Mouse (Mus musculus): ENCODE results near the gene Mcemp1. TPM values are rescaled to one million over a fixed set of nuclear protein-coding genes. Genes with fewer than 3 reads are reported as not detected.

Mcemp1 gene
- polyA plus RNA-seq, 1 experiment: 0.53 TPM

GRCm38 (mm10) chr8:3671980-3672491 is 6.5 kb downstream of the Mcemp1 start, which contains the start of gene Fcor:
Gene Fcor (minus strand): TSS chr8:3672362.
- no peaks in the 10 kb centered on the region for H3K27me3 ChIP-seq (replicated peaks; ENCODE audit: control insufficient read depth, insufficient read depth, low read length)
- whole genome bisulfite sequencing: under 1% methylated on average over 23 of the region's 23 CpGs
- H3K27ac ChIP-seq (ENCODE audit: insufficient read depth, low read depth, low read length): no peak within 1 kb of the TSS
- H3K4me3 ChIP-seq (ENCODE audit: insufficient read depth, low read depth, low read length): peak within 1 kb of the TSS; percentile 70
- TF ChIP-seq POLR2A (IDR thresholded peaks at IDR 0.05; ENCODE audit: low read depth, low read length) (no peak), CTCF (conservative IDR thresholded peaks at IDR 0.05; ENCODE audit: insufficient read depth, insufficient read length, low read depth, low read length) (peak; percentile 95)
- no peaks in the 10 kb centered on the region; the same call in 1 of the 2 replicates for H3K4me1 ChIP-seq (ENCODE audit: control insufficient read depth, insufficient read depth, low read length)
- peak; percentile 86 for DNase-seq
- no peaks in the 10 kb centered on the region for H3K36me3 ChIP-seq (ENCODE audit: control insufficient read depth, insufficient read depth, low read length)

DNA sequence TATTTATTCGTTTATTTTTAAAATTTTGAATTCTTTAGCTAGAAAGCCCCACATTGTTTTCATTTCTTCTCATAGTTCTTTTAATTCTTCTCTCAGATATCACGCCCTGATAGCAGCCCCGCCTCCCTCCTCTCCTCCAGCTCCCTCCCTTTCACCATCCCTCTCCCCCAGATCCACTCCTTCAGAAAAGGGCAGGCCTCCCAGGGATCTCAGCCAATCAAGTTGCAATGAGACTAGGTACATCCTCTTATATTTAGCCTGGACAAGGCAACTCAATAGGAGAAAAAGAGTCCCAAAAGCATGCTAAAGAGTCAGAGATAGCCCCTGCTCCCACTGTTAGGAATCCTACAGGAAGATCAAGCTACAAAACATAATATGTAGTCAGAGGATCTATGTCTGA is 9.1 kb downstream of the Mcemp1 start:
- H3K4me3 ChIP-seq (ENCODE audit: insufficient read depth, low read depth, low read length): no peak overlapping the region
- no peak overlapping the region for H3K27ac ChIP-seq (ENCODE audit: insufficient read depth, low read depth, low read length)
- WGBS: 68% methylated on average over 3 of the region's 3 CpGs
- no peak for TF ChIP-seq POLR2A (IDR thresholded peaks at IDR 0.05; ENCODE audit: low read depth, low read length)
- TF ChIP-seq CTCF (conservative IDR thresholded peaks at IDR 0.05; ENCODE audit: insufficient read depth, insufficient read length, low read depth, low read length): no peak
- H3K4me1 ChIP-seq (ENCODE audit: control insufficient read depth, insufficient read depth, low read length): peaks cover 4% of the 10 kb centered on the region; the same call in 1 of the 2 replicates
- no peaks in the 10 kb centered on the region for H3K36me3 ChIP-seq (ENCODE audit: control insufficient read depth, insufficient read depth, low read length)
- H3K27me3 ChIP-seq (replicated peaks; ENCODE audit: control insufficient read depth, insufficient read depth, low read length): no peaks in the 10 kb centered on the region
- DNase-seq: no peak

GRCm38 (mm10) chr8:3676131-3676992 is 10.8 kb downstream of the Mcemp1 start, which contains the start of gene Trappc5:
Gene Trappc5 (plus strand): TSS chr8:3676299.
- whole genome bisulfite sequencing: under 1% methylated on average over 61 of the region's 61 CpGs
- Histone ChIP-seq H3K4me3 (ENCODE audit: insufficient read depth, low read depth, low read length) (peak within 1 kb of the TSS; percentile 89), H3K36me3 (ENCODE audit: control insufficient read depth, insufficient read depth, low read length) (no peaks in the 10 kb centered on the region), H3K27me3 (replicated peaks; ENCODE audit: control insufficient read depth, insufficient read depth, low read length) (no peaks in the 10 kb centered on the region), H3K4me1 (ENCODE audit: control insufficient read depth, insufficient read depth, low read length) (peaks cover 7% of the 10 kb centered on the region; the same call in 1 of the 2 replicates), H3K27ac (ENCODE audit: insufficient read depth, low read depth, low read length) (peak within 1 kb of the TSS; percentile 84)
- DNase-seq: peak; percentile 97
- peak; percentile 18 for TF ChIP-seq POLR2A (IDR thresholded peaks at IDR 0.05; ENCODE audit: low read depth, low read length)
- TF ChIP-seq CTCF (conservative IDR thresholded peaks at IDR 0.05; ENCODE audit: insufficient read depth, insufficient read length, low read depth, low read length): peak; percentile 81

- Histone ChIP-seq H3K27ac (ENCODE audit: insufficient read depth, low read depth, low read length) (peak overlapping the region; percentile 84), H3K4me1 (ENCODE audit: control insufficient read depth, insufficient read depth, low read length) (peaks cover 7% of the 10 kb centered on the region; the same call in 1 of the 2 replicates), H3K27me3 (replicated peaks; ENCODE audit: control insufficient read depth, insufficient read depth, low read length) (no peaks in the 10 kb centered on the region), H3K36me3 (ENCODE audit: control insufficient read depth, insufficient read depth, low read length) (no peaks in the 10 kb centered on the region), H3K4me3 (ENCODE audit: insufficient read depth, low read depth, low read length) (peak overlapping the region; percentile 89)
- 2% methylated on average over 15 of the region's 15 CpGs for WGBS
- no peak for TF ChIP-seq CTCF (conservative IDR thresholded peaks at IDR 0.05; ENCODE audit: insufficient read depth, insufficient read length, low read depth, low read length)
- TF ChIP-seq POLR2A (IDR thresholded peaks at IDR 0.05; ENCODE audit: low read depth, low read length): no peak
- peak; percentile 34 for DNase-seq
These were observed 11.5 kb downstream of the Mcemp1 start for GRCm38 (mm10) chr8:3676993-3677579.

- 95% methylated on average over 23 of the region's 23 CpGs for WGBS
- Histone ChIP-seq H3K4me3 (ENCODE audit: insufficient read depth, low read depth, low read length) (no peak overlapping the region), H3K36me3 (ENCODE audit: control insufficient read depth, insufficient read depth, low read length) (no peaks in the 10 kb centered on the region), H3K27ac (ENCODE audit: insufficient read depth, low read depth, low read length) (no peak overlapping the region), H3K27me3 (replicated peaks; ENCODE audit: control insufficient read depth, insufficient read depth, low read length) (no peaks in the 10 kb centered on the region), H3K4me1 (ENCODE audit: control insufficient read depth, insufficient read depth, low read length) (peaks cover 7% of the 10 kb centered on the region; the same call in 1 of the 2 replicates)
- no peak for TF ChIP-seq CTCF (conservative IDR thresholded peaks at IDR 0.05; ENCODE audit: insufficient read depth, insufficient read length, low read depth, low read length)
- no peak for TF ChIP-seq POLR2A (IDR thresholded peaks at IDR 0.05; ENCODE audit: low read depth, low read length)
- no peak for DNase-seq
These were observed 13.3 kb downstream of the Mcemp1 start for GRCm38 (mm10) chr8:3678831-3679230.

GRCm38 (mm10) chr8:3679236-3679635 is 13.7 kb downstream of the Mcemp1 start:
- 95% methylated on average over 23 of the region's 23 CpGs for WGBS

More at GRCm38 (mm10) chr8:3679236-3679635, 13.7 kb downstream of the Mcemp1 start:
- Histone ChIP-seq H3K36me3 (ENCODE audit: control insufficient read depth, insufficient read depth, low read length) (no peaks in the 10 kb centered on the region), H3K4me1 (ENCODE audit: control insufficient read depth, insufficient read depth, low read length) (peaks cover 7% of the 10 kb centered on the region; the same call in 1 of the 2 replicates), H3K4me3 (ENCODE audit: insufficient read depth, low read depth, low read length) (no peak overlapping the region), H3K27me3 (replicated peaks; ENCODE audit: control insufficient read depth, insufficient read depth, low read length) (no peaks in the 10 kb centered on the region), H3K27ac (ENCODE audit: insufficient read depth, low read depth, low read length) (no peak overlapping the region)
- no peak for DNase-seq
- TF ChIP-seq POLR2A (IDR thresholded peaks at IDR 0.05; ENCODE audit: low read depth, low read length) (no peak), CTCF (conservative IDR thresholded peaks at IDR 0.05; ENCODE audit: insufficient read depth, insufficient read length, low read depth, low read length) (no peak)

All from kidney, adult 2 months (tissue).